Mouse (Mus musculus): Measurements from ENCODE around the gene 1700001C02Rik. TPM values are rescaled to one million over a fixed set of nuclear protein-coding genes. Genes with fewer than 3 reads are reported as not detected.
A peak's percentile ranks its signal among the peaks of the same experiment; 100 is the strongest.

Gene 1700001C02Rik
- total RNA-seq, 1 experiment, result not detected

GRCm38 (mm10) chr5:30513111-30513510, 47.3 kb downstream of the 1700001C02Rik start:
- no peak overlapping the region for H3K4me3 ChIP-seq (ENCODE audit: insufficient read depth in 1 of 2, low read depth in 1 of 2, low read length in 2 of 2, poor library complexity in 1 of 2, severe bottlenecking in 1 of 2)
- in situ Hi-C loops (cut with MboI; ENCODE audit: low sequenced_read_pairs in 2 of 2, unreplicated experiment in 2 of 2), result loop anchor here in 1 of 2 experiments (10.0 kb wide), 1 partner anchor 132 kb away; the partner anchor contains the start of gene Slc35f6
- no peaks in the 10 kb centered on the region for H3K4me1 ChIP-seq (ENCODE audit: control insufficient read depth in 2 of 2, insufficient read depth in 2 of 2, low read length in 2 of 2, poor library complexity in 1 of 2)
- no peak for TF ChIP-seq ZC3H11A (IDR thresholded peaks at IDR 0.05; ENCODE audit: borderline replicate concordance, low read depth, low read length)
- TF ChIP-seq MAFK (IDR thresholded peaks at IDR 0.05; ENCODE audit: insufficient read depth, low read depth, low read length), result peak; percentile 38; the same call in 1 of the 2 replicates
- no peak overlapping the region for H3K9ac ChIP-seq (ENCODE audit: insufficient read depth, low read depth, low read length, poor library complexity, severe bottlenecking)
- no peak overlapping the region for H3K27ac ChIP-seq (ENCODE audit: insufficient read depth, low read depth, low read length, poor library complexity, severe bottlenecking)
- H3K9me3 ChIP-seq (ENCODE audit: control insufficient read depth, insufficient read depth, low read depth, low read length), result no peaks in the 10 kb centered on the region
- no peaks in the 10 kb centered on the region for H3K36me3 ChIP-seq (ENCODE audit: control insufficient read depth, insufficient read depth, low read length, poor library complexity, severe bottlenecking)
- DNase-seq (ENCODE audit: low read depth, low spot score), result no peak

GRCm38 (mm10) chr5:30516376-30516775, 50.5 kb downstream of the 1700001C02Rik start:
- Histone ChIP-seq H3K4me3 (ENCODE audit: insufficient read depth in 1 of 2, low read depth in 1 of 2, low read length in 2 of 2, poor library complexity in 1 of 2, severe bottlenecking in 1 of 2) (no peak overlapping the region), H3K4me1 (ENCODE audit: control insufficient read depth in 2 of 2, insufficient read depth in 2 of 2, low read length in 2 of 2, poor library complexity in 1 of 2) (no peaks in the 10 kb centered on the region), H3K36me3 (ENCODE audit: control insufficient read depth, insufficient read depth, low read length, poor library complexity, severe bottlenecking) (no peaks in the 10 kb centered on the region), H3K27ac (ENCODE audit: insufficient read depth, low read depth, low read length, poor library complexity, severe bottlenecking) (no peak overlapping the region), H3K9ac (ENCODE audit: insufficient read depth, low read depth, low read length, poor library complexity, severe bottlenecking) (no peak overlapping the region), H3K9me3 (ENCODE audit: control insufficient read depth, insufficient read depth, low read depth, low read length) (no peaks in the 10 kb centered on the region)
- in situ Hi-C loops (cut with MboI; ENCODE audit: low sequenced_read_pairs in 2 of 2, unreplicated experiment in 2 of 2), result loop anchor here (5.0 to 10.0 kb wide), 2 partner anchors 121 to 128 kb away; partner anchors contain the start of gene Slc35f6 (in 1 of the 2)
- peak; percentile 56 for DNase-seq (ENCODE audit: low read depth, low spot score)
- TF ChIP-seq ZC3H11A (IDR thresholded peaks at IDR 0.05; ENCODE audit: borderline replicate concordance, low read depth, low read length) (peak; percentile 54; the same call in 1 of the 2 replicates), MAFK (IDR thresholded peaks at IDR 0.05; ENCODE audit: insufficient read depth, low read depth, low read length) (no peak)

GRCm38 (mm10) chr5:30518108-30518507, 52.3 kb downstream of the 1700001C02Rik start:
- in situ Hi-C loops (cut with MboI; ENCODE audit: low sequenced_read_pairs in 2 of 2, unreplicated experiment in 2 of 2), result loop anchor here (5.0 to 10.0 kb wide), 2 partner anchors 119 to 127 kb away; partner anchors contain the start of gene Slc35f6 (in 1 of the 2)
- Histone ChIP-seq H3K4me1 (ENCODE audit: control insufficient read depth in 2 of 2, insufficient read depth in 2 of 2, low read length in 2 of 2, poor library complexity in 1 of 2) (no peaks in the 10 kb centered on the region), H3K4me3 (ENCODE audit: insufficient read depth in 1 of 2, low read depth in 1 of 2, low read length in 2 of 2, poor library complexity in 1 of 2, severe bottlenecking in 1 of 2) (no peak overlapping the region), H3K27ac (ENCODE audit: insufficient read depth, low read depth, low read length, poor library complexity, severe bottlenecking) (no peak overlapping the region), H3K9me3 (ENCODE audit: control insufficient read depth, insufficient read depth, low read depth, low read length) (no peaks in the 10 kb centered on the region), H3K36me3 (ENCODE audit: control insufficient read depth, insufficient read depth, low read length, poor library complexity, severe bottlenecking) (no peaks in the 10 kb centered on the region), H3K9ac (ENCODE audit: insufficient read depth, low read depth, low read length, poor library complexity, severe bottlenecking) (no peak overlapping the region)
- TF ChIP-seq MAFK (IDR thresholded peaks at IDR 0.05; ENCODE audit: insufficient read depth, low read depth, low read length) (no peak), ZC3H11A (IDR thresholded peaks at IDR 0.05; ENCODE audit: borderline replicate concordance, low read depth, low read length) (no peak), CHD2 (IDR thresholded peaks at IDR 0.05; ENCODE audit: low read depth, low read length) (no peak), ZNF384 (IDR thresholded peaks at IDR 0.05; ENCODE audit: low read depth, low read length) (no peak), HCFC1 (IDR thresholded peaks at IDR 0.05; ENCODE audit: borderline replicate concordance, insufficient read depth, low read length) (no peak)
- no peak for DNase-seq (ENCODE audit: low read depth, low spot score)

GRCm38 (mm10) chr5:30518547-30518946, 52.7 kb downstream of the 1700001C02Rik start:
- H3K9me3 ChIP-seq (ENCODE audit: control insufficient read depth, insufficient read depth, low read depth, low read length), result no peaks in the 10 kb centered on the region
- in situ Hi-C loops (cut with MboI; ENCODE audit: low sequenced_read_pairs in 2 of 2, unreplicated experiment in 2 of 2), result loop anchor here (5.0 to 10.0 kb wide), 2 partner anchors 119 to 126 kb away; partner anchors contain the start of gene Slc35f6 (in 1 of the 2)
- H3K27ac ChIP-seq (ENCODE audit: insufficient read depth, low read depth, low read length, poor library complexity, severe bottlenecking), result no peak overlapping the region
- H3K9ac ChIP-seq (ENCODE audit: insufficient read depth, low read depth, low read length, poor library complexity, severe bottlenecking), result no peak overlapping the region
- TF ChIP-seq HCFC1 (IDR thresholded peaks at IDR 0.05; ENCODE audit: borderline replicate concordance, insufficient read depth, low read length) (no peak), ZC3H11A (IDR thresholded peaks at IDR 0.05; ENCODE audit: borderline replicate concordance, low read depth, low read length) (no peak), CHD2 (IDR thresholded peaks at IDR 0.05; ENCODE audit: low read depth, low read length) (no peak), ZNF384 (IDR thresholded peaks at IDR 0.05; ENCODE audit: low read depth, low read length) (no peak), MAFK (IDR thresholded peaks at IDR 0.05; ENCODE audit: insufficient read depth, low read depth, low read length) (no peak)
- no peak for DNase-seq (ENCODE audit: low read depth, low spot score)
- H3K36me3 ChIP-seq (ENCODE audit: control insufficient read depth, insufficient read depth, low read length, poor library complexity, severe bottlenecking), result no peaks in the 10 kb centered on the region
- no peaks in the 10 kb centered on the region for H3K4me1 ChIP-seq (ENCODE audit: control insufficient read depth in 2 of 2, insufficient read depth in 2 of 2, low read length in 2 of 2, poor library complexity in 1 of 2)
- no peak overlapping the region for H3K4me3 ChIP-seq (ENCODE audit: insufficient read depth in 1 of 2, low read depth in 1 of 2, low read length in 2 of 2, poor library complexity in 1 of 2, severe bottlenecking in 1 of 2)

GRCm38 (mm10) chr5:30519494-30519893, 53.6 kb downstream of the 1700001C02Rik start:
- TF ChIP-seq HCFC1 (IDR thresholded peaks at IDR 0.05; ENCODE audit: borderline replicate concordance, insufficient read depth, low read length) (no peak), ZC3H11A (IDR thresholded peaks at IDR 0.05; ENCODE audit: borderline replicate concordance, low read depth, low read length) (no peak), MAFK (IDR thresholded peaks at IDR 0.05; ENCODE audit: insufficient read depth, low read depth, low read length) (no peak), ZNF384 (IDR thresholded peaks at IDR 0.05; ENCODE audit: low read depth, low read length) (no peak), CHD2 (IDR thresholded peaks at IDR 0.05; ENCODE audit: low read depth, low read length) (no peak)
- Histone ChIP-seq H3K9me3 (ENCODE audit: control insufficient read depth, insufficient read depth, low read depth, low read length) (no peaks in the 10 kb centered on the region), H3K4me3 (ENCODE audit: insufficient read depth in 1 of 2, low read depth in 1 of 2, low read length in 2 of 2, poor library complexity in 1 of 2, severe bottlenecking in 1 of 2) (no peak overlapping the region), H3K36me3 (ENCODE audit: control insufficient read depth, insufficient read depth, low read length, poor library complexity, severe bottlenecking) (no peaks in the 10 kb centered on the region), H3K27ac (ENCODE audit: insufficient read depth, low read depth, low read length, poor library complexity, severe bottlenecking) (no peak overlapping the region), H3K9ac (ENCODE audit: insufficient read depth, low read depth, low read length, poor library complexity, severe bottlenecking) (no peak overlapping the region), H3K4me1 (ENCODE audit: control insufficient read depth in 2 of 2, insufficient read depth in 2 of 2, low read length in 2 of 2, poor library complexity in 1 of 2) (no peaks in the 10 kb centered on the region)
- in situ Hi-C loops (cut with MboI; ENCODE audit: low sequenced_read_pairs in 2 of 2, unreplicated experiment in 2 of 2), result loop anchor here (5.0 to 10.0 kb wide), 2 partner anchors 118 to 125 kb away; partner anchors contain the start of gene Slc35f6 (in 1 of the 2)
- DNase-seq (ENCODE audit: low read depth, low spot score), result no peak
